Mouse (Mus musculus) hindbrain, postnatal 0 days (tissue): Measurements from ENCODE around the gene Hal. TPM values are rescaled to one million over a fixed set of nuclear protein-coding genes. Genes with fewer than 3 reads are reported as not detected.

Experiments
- ATAC-seq: fragments of 200-750 bp; cut with Nextera tagmentation; 2 replicates; pipeline ENCODE4 v1.8.0; 2017; ENCODE audit warnings: mild to moderate bottlenecking, moderate TSS enrichment, moderate library complexity
- DNase-seq: peaks from one replicate; pipeline ENCODE4 v3.0.0-alpha.2; 2015; ENCODE audit warnings: low spot score
- H3K27ac ChIP-seq: fragments of 300-500 bp; sonication (generic); 2 replicates; pipeline ENCODE4 v1.5.1; 2014; ENCODE audit warnings: mild to moderate bottlenecking
- H3K27me3 ChIP-seq: fragments of 300-500 bp; sonication (generic); 2 replicates; pipeline ENCODE4 v1.6.1; 2014; ENCODE audit warnings: low read length, mixed read lengths; ENCODE audit not compliant: insufficient read depth
- H3K36me3 ChIP-seq: fragments of 300-500 bp; sonication (generic); 2 replicates; pipeline ENCODE4 v1.6.1; 2014; ENCODE audit warnings: low read length, mixed read lengths; ENCODE audit not compliant: insufficient read depth
- H3K4me1 ChIP-seq: fragments of 300-500 bp; sonication (generic); 2 replicates; pipeline ENCODE4 v1.6.1; 2014; ENCODE audit warnings: antibody characterized with exemption, low read length, mixed read lengths; ENCODE audit not compliant: insufficient read depth
- H3K4me2 ChIP-seq: fragments of 300-500 bp; sonication (generic); 2 replicates; pipeline ENCODE4 v1.6.1; 2014; ENCODE audit warnings: low read depth, mild to moderate bottlenecking, low read length, moderate library complexity, mixed read lengths
- H3K4me3 ChIP-seq: fragments of 300-500 bp; sonication (generic); 2 replicates; pipeline ENCODE4 v1.5.1; 2014; ENCODE audit warnings: low read length
- H3K9ac ChIP-seq: fragments of 300-500 bp; sonication (generic); replicated peaks from 2 replicates; pipeline ENCODE4 v1.6.1; 2014; ENCODE audit warnings: mild to moderate bottlenecking, low read length, moderate library complexity, mixed read lengths
- H3K9me3 ChIP-seq: fragments of 300-500 bp; sonication (generic); 2 replicates; pipeline ENCODE4 v1.6.1; 2016; ENCODE audit warnings: low read length, mixed read lengths
- CTCF ChIP-seq: IDR thresholded peaks from 2 replicates; pipeline ENCODE4 v1.5.1; 2016; ENCODE audit warnings: antibody characterized with exemption, control low read depth, low read depth
- WGBS: fragments of 180-500 bp; shearing (Covaris S2); extraction: QIAGEN DNeasy Blood & Tissue Kit; methylation state at CpG from one replicate; pipeline ENCODE4 v1.1.7; 2014; 5-methylcytosine and 5-hydroxymethylcytosine counted together
- polyA plus RNA-seq: library from polyadenylated mRNA; unstranded; fragments of >200 nt; fragmentation: Nextera tagmentation; extraction: Ambion mirVana; gene quantifications from 2 replicates; pipeline ENCODE4 v1.2.1, GENCODE M21; 2015
- total RNA-seq: library from RNA; depleted of rRNA; stranded (reverse); fragments of >200 nt; gene quantifications from 2 replicates; pipeline ENCODE4 v1.2.3, GENCODE M21; 2014

The Hal gene
- total and polyA plus RNA-seq, 2 experiments from 2014 or later = 0.29 TPM; not detected in 1

GRCm38 (mm10) chr10:93520994-93521393, 32.4 kb downstream of the Hal start:
- no peaks in the 10 kb centered on the region for H3K36me3 ChIP-seq
- no peaks in the 10 kb centered on the region for H3K9me3 ChIP-seq
- WGBS = 42% methylated on average over 4 of the region's 4 CpGs
- H3K27ac ChIP-seq = no peak overlapping the region
- H3K4me3 ChIP-seq = no peak overlapping the region
- no peak for TF ChIP-seq CTCF
- H3K4me2 ChIP-seq = no peak overlapping the region
- H3K4me1 ChIP-seq = no peaks in the 10 kb centered on the region
- no peak for DNase-seq
- ATAC-seq = no peak
- H3K27me3 ChIP-seq = no peaks in the 10 kb centered on the region
- H3K9ac ChIP-seq = no peak overlapping the region

- no peak for TF ChIP-seq CTCF
Measured at GRCm38 (mm10) chr10:93525329-93525728, 36.8 kb downstream of the Hal start.

GRCm38 (mm10) chr10:93538287-93538686, 49.7 kb downstream of the Hal start:
- DNase-seq = no peak
- 91% methylated on average over 2 of the region's 2 CpGs for WGBS

More at GRCm38 (mm10) chr10:93525329-93525728, 36.8 kb downstream of the Hal start:
- Histone ChIP-seq H3K27me3 (no peaks in the 10 kb centered on the region), H3K9me3 (no peaks in the 10 kb centered on the region), H3K36me3 (no peaks in the 10 kb centered on the region), H3K27ac (no peak overlapping the region), H3K4me2 (no peak overlapping the region), H3K4me3 (no peak overlapping the region), H3K4me1 (no peaks in the 10 kb centered on the region), H3K9ac (no peak overlapping the region)
- DNase-seq = no peak
- WGBS = 89% methylated on average over 1 of the region's 1 CpGs
- ATAC-seq = no peak

GRCm38 (mm10) chr10:93538818-93539217, 50.2 kb downstream of the Hal start:
- Histone ChIP-seq H3K36me3 (no peaks in the 10 kb centered on the region), H3K4me1 (0 out of 2 replicates have a peak, but pooled peaks cover 8% of the 10 kb centered on the region), H3K4me2 (no peak overlapping the region), H3K9me3 (no peaks in the 10 kb centered on the region), H3K27me3 (no peaks in the 10 kb centered on the region), H3K27ac (no peak overlapping the region), H3K9ac (no peak overlapping the region), H3K4me3 (no peak overlapping the region)
- ATAC-seq (no peak), DNase-seq (no peak)
- TF ChIP-seq CTCF = no peak
- 66% methylated on average over 6 of the region's 6 CpGs for WGBS

More at GRCm38 (mm10) chr10:93538287-93538686, 49.7 kb downstream of the Hal start:
- H3K4me1 ChIP-seq = 0 out of 2 replicates have a peak, but pooled peaks cover 8% of the 10 kb centered on the region
- no peaks in the 10 kb centered on the region for H3K9me3 ChIP-seq
- no peak overlapping the region for H3K4me2 ChIP-seq
- no peak for TF ChIP-seq CTCF
- ATAC-seq = no peak
- no peak overlapping the region for H3K4me3 ChIP-seq
- no peaks in the 10 kb centered on the region for H3K36me3 ChIP-seq
- H3K27me3 ChIP-seq = no peaks in the 10 kb centered on the region
- H3K27ac ChIP-seq = no peak overlapping the region
- H3K9ac ChIP-seq = no peak overlapping the region

GRCm38 (mm10) chr10:93539775-93540430, 51.3 kb downstream of the Hal start, which contains the start of gene Amdhd1:
TSS of gene Amdhd1 (minus strand) at chr10:93540033.
- peak; percentile 74 for TF ChIP-seq CTCF
- peak; percentile 91 for ATAC-seq
- Histone ChIP-seq H3K9ac (no peak within 1 kb of the TSS), H3K27me3 (no peaks in the 10 kb centered on the region), H3K36me3 (no peaks in the 10 kb centered on the region), H3K4me3 (peak within 1 kb of the TSS; percentile 43), H3K4me2 (peak within 1 kb of the TSS; percentile 73), H3K9me3 (no peaks in the 10 kb centered on the region), H3K4me1 (0 out of 2 replicates have a peak, but pooled peaks cover 4% of the 10 kb centered on the region), H3K27ac (no peak within 1 kb of the TSS)
- WGBS = 3% methylated on average over 35 of the region's 35 CpGs
- DNase-seq = peak; percentile 81

- 61% methylated on average over 17 of the region's 17 CpGs for WGBS
- TF ChIP-seq CTCF = no peak
- Histone ChIP-seq H3K9ac (no peak within 1 kb of the TSS), H3K4me3 (peak within 1 kb of the TSS; percentile 43), H3K9me3 (no peaks in the 10 kb centered on the region), H3K27ac (no peak within 1 kb of the TSS), H3K4me1 (0 out of 2 replicates have a peak, but pooled peaks cover 4% of the 10 kb centered on the region), H3K27me3 (no peaks in the 10 kb centered on the region), H3K36me3 (no peaks in the 10 kb centered on the region), H3K4me2 (peak within 1 kb of the TSS; percentile 73)
- DNase-seq (no peak), ATAC-seq (no peak)
Measured at GRCm38 (mm10) chr10:93540431-93541210, 52.1 kb downstream of the Hal start, which contains the start of gene Ccdc38. TSS of gene Ccdc38 (plus strand) at chr10:93540632.
